Mouse (Mus musculus): ENCODE data around the gene Acot4.
"Not testable (repeated sequence)": the region's sequence is repeated elsewhere in the genome, so short reads cannot be mapped to it uniquely, and the experiment has no call there.

Acot4 gene

DNA sequence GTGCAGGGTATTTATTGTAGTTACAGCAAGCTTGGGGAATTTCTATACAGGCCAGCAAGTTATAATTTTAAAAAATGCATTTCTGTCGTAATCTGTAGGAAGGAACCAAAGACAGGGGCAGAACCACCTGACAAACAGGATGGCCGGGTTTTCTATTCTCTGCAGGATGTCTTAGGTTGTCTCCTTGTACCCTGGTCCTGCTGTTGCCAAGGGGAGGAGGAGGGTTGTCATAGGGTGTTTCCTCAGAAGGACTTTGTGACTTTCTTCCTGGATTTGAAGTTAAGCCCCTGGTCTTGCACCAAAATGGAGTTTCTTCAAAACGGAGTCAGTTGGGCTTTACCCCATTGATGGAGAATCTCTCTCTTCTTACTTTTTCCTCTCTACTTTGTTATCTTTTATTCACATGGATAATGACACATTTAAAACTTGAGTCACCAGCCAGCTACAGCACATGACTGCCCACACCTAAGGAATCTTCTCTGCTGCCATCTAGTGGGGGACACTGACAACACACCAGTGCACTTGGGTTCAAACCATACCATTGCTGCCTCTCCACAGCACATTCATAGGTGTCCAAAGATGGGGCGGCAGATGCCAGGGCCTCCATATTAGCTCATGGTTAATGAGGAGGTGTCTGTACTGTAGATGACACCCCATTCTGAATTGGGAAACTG is 7.4 kb upstream of the Acot4 start:
- peak; percentile 68 for DNase-seq (ENCODE audit: low read depth, low spot score)

- no peak for DNase-seq (ENCODE audit: low read depth, low spot score)
Measured at GRCm38 (mm10) chr12:84032854-84033253, 5.3 kb upstream of the Acot4 start.

GRCm38 (mm10) chr12:84033302-84033701 is 4.9 kb upstream of the Acot4 start:
- DNase-seq (ENCODE audit: low read depth, low spot score), result not testable (repeated sequence)

GRCm38 (mm10) chr12:84034108-84034507 is 4.1 kb upstream of the Acot4 start:
- DNase-seq (ENCODE audit: low read depth, low spot score), result no peak

DNA sequence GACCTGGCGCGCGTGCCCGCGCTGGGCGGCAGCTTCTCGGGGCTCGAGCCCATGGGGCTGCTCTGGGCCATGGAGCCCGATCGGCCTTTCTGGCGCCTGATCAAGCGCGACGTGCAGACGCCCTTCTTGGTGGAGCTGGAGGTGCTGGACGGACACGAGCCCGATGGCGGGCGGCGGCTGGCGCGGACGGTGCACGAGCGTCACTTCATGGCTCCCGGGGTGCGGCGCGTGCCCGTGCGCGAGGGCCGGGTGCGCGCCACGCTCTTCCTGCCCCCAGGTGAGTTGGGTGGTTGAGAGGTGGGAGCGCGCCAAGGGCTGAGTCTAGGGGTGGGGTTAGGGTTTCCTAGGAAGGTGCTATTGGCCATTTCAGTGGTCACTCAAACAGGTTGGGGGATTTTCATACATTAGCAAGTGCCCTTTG is 522 bp downstream of the Acot4 start, which contains the start of gene Gm49366:
Gm49366 (plus strand) TSS at position 245 of the 421 bp plus-strand sequence.
- DNase-seq (ENCODE audit: low read depth, low spot score), result peak; percentile 22

- no peak for DNase-seq (ENCODE audit: low read depth, low spot score)
Measured at GRCm38 (mm10) chr12:84042248-84042647, 4.1 kb downstream of the Acot4 start.

DNA sequence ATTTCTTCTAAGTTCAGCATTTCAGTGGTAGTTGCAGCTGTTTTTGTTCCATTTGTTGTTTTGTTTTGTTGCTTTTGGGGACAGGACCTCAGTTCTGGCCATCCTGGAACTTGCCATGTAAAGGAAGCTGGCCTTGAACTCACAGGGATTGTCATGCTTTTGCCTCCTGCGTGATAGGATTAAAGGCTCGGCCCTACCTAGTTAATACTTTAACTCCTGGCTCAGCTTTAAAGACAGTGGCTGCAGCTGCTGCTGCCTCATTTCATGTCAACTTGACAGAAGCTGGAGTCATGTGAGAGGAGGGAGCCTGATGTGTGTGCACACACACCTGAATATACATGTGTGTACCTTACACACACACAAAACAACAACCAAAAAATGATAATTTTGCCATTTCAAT is 5.9 kb downstream of the Acot4 start:
- no peak for DNase-seq (ENCODE audit: low read depth, low spot score)

- DNase-seq (ENCODE audit: low read depth, low spot score), result no peak
Measured at GRCm38 (mm10) chr12:84046906-84047305, 8.7 kb downstream of the Acot4 start.

GRCm38 (mm10) chr12:84050744-84051143 is 12.6 kb downstream of the Acot4 start:
- DNase-seq (ENCODE audit: low read depth, low spot score), result not testable (repeated sequence)

- no peak for DNase-seq (ENCODE audit: low read depth, low spot score)
Measured at GRCm38 (mm10) chr12:84051937-84052474, 13.8 kb downstream of the Acot4 start, which contains the start of gene Acot3. TSS of gene Acot3 (plus strand) at chr12:84052144.

DNA sequence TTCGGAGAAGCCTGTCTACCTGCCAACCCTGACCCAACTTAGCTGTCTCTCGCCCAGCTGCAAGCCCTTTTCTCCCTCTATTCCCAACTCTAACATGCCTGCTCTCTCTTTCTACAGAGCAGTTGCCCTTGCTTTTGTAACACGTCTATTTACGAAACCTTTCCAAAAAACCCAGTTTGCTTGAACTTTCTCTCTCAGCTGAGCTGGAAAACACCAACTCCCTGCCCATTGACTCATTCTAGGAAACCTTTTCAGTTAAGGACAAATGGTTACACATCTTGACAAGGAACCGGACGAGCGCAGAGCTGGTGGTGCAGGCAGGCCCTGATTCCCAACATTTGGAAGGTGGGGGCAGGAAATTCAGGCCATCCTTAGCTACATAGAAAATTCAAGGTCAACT is 14.4 kb downstream of the Acot4 start:
- no peak for DNase-seq (ENCODE audit: low read depth, low spot score)

- DNase-seq (ENCODE audit: low read depth, low spot score), result no peak
Measured at GRCm38 (mm10) chr12:84053173-84053572, 15.0 kb downstream of the Acot4 start.

DNA sequence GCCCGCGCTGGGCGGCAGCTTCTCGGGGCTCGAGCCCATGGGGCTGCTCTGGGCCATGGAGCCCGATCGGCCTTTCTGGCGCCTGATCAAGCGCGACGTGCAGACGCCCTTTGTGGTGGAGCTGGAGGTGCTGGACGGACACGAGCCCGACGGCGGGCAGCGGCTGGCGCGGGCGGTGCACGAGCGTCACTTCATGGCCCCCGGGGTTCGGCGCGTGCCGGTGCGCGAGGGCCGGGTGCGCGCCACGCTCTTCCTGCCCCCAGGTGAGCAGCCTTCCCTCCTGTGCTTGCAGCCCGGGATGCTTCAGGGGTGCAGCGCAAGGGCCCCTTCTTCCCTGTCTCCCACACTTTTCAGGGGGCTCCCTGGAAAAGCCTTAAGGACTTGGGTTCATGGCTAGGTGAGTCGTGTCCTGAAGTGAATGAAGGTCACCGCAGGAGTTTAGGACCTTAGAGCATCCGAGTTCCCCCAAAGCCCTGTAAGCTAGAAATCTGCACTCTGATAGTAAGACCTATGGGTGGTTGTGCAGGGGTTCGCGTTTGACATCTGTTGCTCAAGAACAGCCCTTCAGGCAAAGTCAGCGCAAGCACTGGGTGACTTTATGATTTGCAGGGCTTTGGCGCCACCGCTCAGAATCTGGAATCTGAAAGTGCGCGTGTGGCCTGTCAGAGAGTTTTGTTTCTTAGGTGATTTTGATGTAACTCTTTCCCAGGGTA is 15.7 kb downstream of the Acot4 start:
- no peak for DNase-seq (ENCODE audit: low read depth, low spot score)

DNA sequence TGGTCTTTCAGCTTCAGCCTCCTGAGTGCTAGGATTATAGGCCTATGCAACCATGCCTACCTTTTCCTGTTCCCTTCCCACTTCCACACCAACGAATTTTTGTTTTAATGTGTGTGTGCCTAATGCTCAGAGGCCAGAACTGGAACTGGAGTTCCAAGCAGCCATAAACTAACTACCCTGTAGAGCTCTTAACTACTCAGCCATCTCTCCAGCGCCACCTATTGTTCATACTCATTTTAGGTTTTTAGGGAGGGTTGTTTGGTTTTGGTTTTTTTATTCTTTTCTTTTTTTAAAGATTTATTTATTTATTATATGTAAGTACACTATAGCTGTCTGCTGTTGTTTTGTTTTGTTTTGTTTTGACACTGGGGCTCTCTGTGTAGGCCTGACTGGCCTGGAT is 22.8 kb downstream of the Acot4 start:
- DNase-seq (ENCODE audit: low read depth, low spot score), result peak; percentile 54

GRCm38 (mm10) chr12:84062336-84062735 is 24.2 kb downstream of the Acot4 start:
- no peak for DNase-seq (ENCODE audit: low read depth, low spot score)

- no peak for DNase-seq (ENCODE audit: low read depth, low spot score)
Measured at GRCm38 (mm10) chr12:84063228-84063627, 25.0 kb downstream of the Acot4 start.

GRCm38 (mm10) chr12:84063833-84064232 is 25.7 kb downstream of the Acot4 start:
- no peak for DNase-seq (ENCODE audit: low read depth, low spot score)

DNA sequence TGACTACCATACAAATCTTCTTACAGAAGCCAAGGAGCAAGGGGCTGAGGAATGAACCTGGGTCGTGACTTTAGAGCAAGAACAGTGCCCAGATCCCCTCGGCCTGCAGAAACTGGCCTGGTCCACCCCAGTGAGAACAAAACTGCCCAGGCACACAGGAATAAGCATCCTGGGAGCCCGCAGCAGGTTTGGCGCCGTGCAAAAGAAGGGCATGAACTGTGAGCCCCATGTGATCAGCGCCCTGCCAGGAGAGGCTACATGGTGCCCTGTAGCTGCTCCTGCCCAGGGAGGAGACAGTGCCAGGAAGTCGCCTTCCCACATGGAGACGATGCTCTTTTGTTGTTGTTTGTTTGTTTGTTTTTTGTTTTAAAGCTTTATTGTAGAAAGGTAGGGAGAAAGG is 26.4 kb downstream of the Acot4 start:
- no peak for DNase-seq (ENCODE audit: low read depth, low spot score)

GRCm38 (mm10) chr12:84067752-84068151 is 29.6 kb downstream of the Acot4 start:
- no peak for DNase-seq (ENCODE audit: low read depth, low spot score)

GRCm38 (mm10) chr12:84068296-84068695 is 30.1 kb downstream of the Acot4 start:
- no peak for DNase-seq (ENCODE audit: low read depth, low spot score)

- no peak for DNase-seq (ENCODE audit: low read depth, low spot score)
Measured at GRCm38 (mm10) chr12:84068986-84069385, 30.8 kb downstream of the Acot4 start, which contains the start of gene Acot5. TSS of gene Acot5 (plus strand) at chr12:84069325.

DNA sequence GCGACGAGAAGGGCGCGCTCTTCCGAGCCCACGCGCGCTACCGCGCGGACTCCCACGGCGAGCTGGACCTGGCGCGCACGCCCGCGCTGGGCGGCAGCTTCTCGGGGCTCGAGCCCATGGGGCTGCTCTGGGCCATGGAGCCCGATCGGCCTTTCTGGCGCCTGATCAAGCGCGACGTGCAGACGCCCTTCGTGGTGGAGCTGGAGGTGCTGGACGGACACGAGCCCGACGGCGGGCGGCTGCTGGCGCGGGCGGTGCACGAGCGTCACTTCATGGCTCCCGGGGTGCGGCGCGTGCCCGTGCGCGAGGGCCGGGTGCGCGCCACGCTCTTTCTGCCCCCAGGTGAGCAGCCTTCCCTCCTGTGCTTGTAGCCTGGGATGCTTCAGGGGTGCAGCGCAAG is 31.4 kb downstream of the Acot4 start:
- DNase-seq (ENCODE audit: low read depth, low spot score), result not testable (repeated sequence)

GRCm38 (mm10) chr12:84071696-84072095 is 33.5 kb downstream of the Acot4 start:
- DNase-seq (ENCODE audit: low read depth, low spot score), result no peak
